Mouse (Mus musculus): ENCODE measurements around the gene Exoc3l4.

Gene Exoc3l4

GRCm38 (mm10) chr12:111416921-111417779 is at the start of gene Exoc3l4:
Gene Exoc3l4 (plus strand): TSS chr12:111417017.
- DNase-seq (ENCODE audit: low read depth, low spot score) = peak; percentile 37

GRCm38 (mm10) chr12:111367065-111367464 is 49.8 kb upstream of the Exoc3l4 start:
- peak; percentile 29 for DNase-seq (ENCODE audit: low read depth, low spot score)

GRCm38 (mm10) chr12:111370249-111370648 is 46.6 kb upstream of the Exoc3l4 start:
- DNase-seq (ENCODE audit: low read depth, low spot score) = peak; percentile 81

- no peak for DNase-seq (ENCODE audit: low read depth, low spot score)
These were observed 44.9 kb upstream of the Exoc3l4 start for GRCm38 (mm10) chr12:111371905-111372304.

- no peak for DNase-seq (ENCODE audit: low read depth, low spot score)
These were observed 43.4 kb upstream of the Exoc3l4 start for GRCm38 (mm10) chr12:111373411-111373810.

- no peak for DNase-seq (ENCODE audit: low read depth, low spot score)
These were observed 42.1 kb upstream of the Exoc3l4 start for GRCm38 (mm10) chr12:111374727-111375126.

GRCm38 (mm10) chr12:111375559-111375958 is 41.3 kb upstream of the Exoc3l4 start:
- DNase-seq (ENCODE audit: low read depth, low spot score) = no peak

GRCm38 (mm10) chr12:111376053-111376452 is 40.8 kb upstream of the Exoc3l4 start:
- DNase-seq (ENCODE audit: low read depth, low spot score) = no peak

- DNase-seq (ENCODE audit: low read depth, low spot score) = peak; percentile 62
These were observed 39.9 kb upstream of the Exoc3l4 start for GRCm38 (mm10) chr12:111376826-111377331.

- DNase-seq (ENCODE audit: low read depth, low spot score) = peak; percentile 95
These were observed 39.3 kb upstream of the Exoc3l4 start, which contains the start of gene Cdc42bpb for GRCm38 (mm10) chr12:111377376-111377973. Gene Cdc42bpb (minus strand): TSS chr12:111377718.

- DNase-seq (ENCODE audit: low read depth, low spot score) = no peak
These were observed 38.8 kb upstream of the Exoc3l4 start for GRCm38 (mm10) chr12:111377986-111378490.

- DNase-seq (ENCODE audit: low read depth, low spot score) = no peak
These were observed 38.0 kb upstream of the Exoc3l4 start for GRCm38 (mm10) chr12:111378812-111379211.

- no peak for DNase-seq (ENCODE audit: low read depth, low spot score)
These were observed 30.8 kb upstream of the Exoc3l4 start for GRCm38 (mm10) chr12:111385883-111386641.

- DNase-seq (ENCODE audit: low read depth, low spot score) = no peak
These were observed 30.1 kb upstream of the Exoc3l4 start for GRCm38 (mm10) chr12:111386642-111387120.

GRCm38 (mm10) chr12:111387146-111387545 is 29.7 kb upstream of the Exoc3l4 start:
- no peak for DNase-seq (ENCODE audit: low read depth, low spot score)

GRCm38 (mm10) chr12:111394008-111394407 is 22.8 kb upstream of the Exoc3l4 start:
- no peak for DNase-seq (ENCODE audit: low read depth, low spot score)

- no peak for DNase-seq (ENCODE audit: low read depth, low spot score)
These were observed 19.8 kb upstream of the Exoc3l4 start for GRCm38 (mm10) chr12:111396997-111397396.

- DNase-seq (ENCODE audit: low read depth, low spot score) = peak; percentile 88
These were observed 15.2 kb upstream of the Exoc3l4 start for GRCm38 (mm10) chr12:111401454-111402184.

GRCm38 (mm10) chr12:111404880-111405279 is 11.9 kb upstream of the Exoc3l4 start:
- DNase-seq (ENCODE audit: low read depth, low spot score) = peak; percentile 50

- no peak for DNase-seq (ENCODE audit: low read depth, low spot score)
These were observed 10.2 kb upstream of the Exoc3l4 start, which contains the start of gene Lbhd2 for GRCm38 (mm10) chr12:111406622-111407021. Gene Lbhd2 (plus strand): TSS chr12:111406809.

- DNase-seq (ENCODE audit: low read depth, low spot score) = no peak
These were observed 7.2 kb upstream of the Exoc3l4 start for GRCm38 (mm10) chr12:111409583-111409982.

All from ZHBTc4 (cell line).